Mouse (Mus musculus): ENCODE measurements around the gene Pard6a. TPM values are rescaled to one million over a fixed set of nuclear protein-coding genes. Genes with fewer than 3 reads are reported as not detected.

Pard6a gene
- polyA plus RNA-seq, 1 experiment from 2014 or later = 6.1 TPM

Other genes starting within 250 kb of the Pard6a start
- 3.1 and 4.8 TPM in 2 replicates for gene Tppp3, start 229.6 kb upstream of the Pard6a start, polyA plus RNA-seq (2015; fragmentation: Nextera tagmentation; extraction: Ambion mirVana)
- gene Zdhhc1, start 204.2 kb upstream of the Pard6a start, polyA plus RNA-seq (2015; fragmentation: Nextera tagmentation; extraction: Ambion mirVana) = 1.9 and 2.3 TPM in 2 replicates
- 0.40 and 0.58 TPM in 2 replicates for gene Hsd11b2, start 182.4 kb upstream of the Pard6a start, polyA plus RNA-seq (2015; fragmentation: Nextera tagmentation; extraction: Ambion mirVana)
- 52.4 and 59.4 TPM in 2 replicates for gene Atp6v0d1, start 135.1 kb upstream of the Pard6a start, polyA plus RNA-seq (2015; fragmentation: Nextera tagmentation; extraction: Ambion mirVana)
- gene Ripor1, start 95.9 kb upstream of the Pard6a start, polyA plus RNA-seq (2015; fragmentation: Nextera tagmentation; extraction: Ambion mirVana) = 7.1 and 7.2 TPM in 2 replicates
- gene Ctcf, start 64.6 kb upstream of the Pard6a start, polyA plus RNA-seq (2015; fragmentation: Nextera tagmentation; extraction: Ambion mirVana) = 62.0 and 63.5 TPM in 2 replicates
- gene Agrp, start 63.8 kb upstream of the Pard6a start, polyA plus RNA-seq (2015; fragmentation: Nextera tagmentation; extraction: Ambion mirVana) = 0.18 TPM in 1 of 2 replicates, not detected in the other
- 0.35 and 0.74 TPM in 2 replicates for gene Carmil2, start 14.9 kb upstream of the Pard6a start, polyA plus RNA-seq (2015; fragmentation: Nextera tagmentation; extraction: Ambion mirVana)
- gene Acd, start within 50 bp of the Pard6a start, polyA plus RNA-seq (2015; fragmentation: Nextera tagmentation; extraction: Ambion mirVana) = 22.4 and 23.6 TPM in 2 replicates
- gene 4933405L10Rik, start 6.5 kb downstream of the Pard6a start, polyA plus RNA-seq (2015; fragmentation: Nextera tagmentation; extraction: Ambion mirVana) = not detected in 2 replicates
- 4.4 and 5.2 TPM in 2 replicates for gene Enkd1, start 7.1 kb downstream of the Pard6a start, polyA plus RNA-seq (2015; fragmentation: Nextera tagmentation; extraction: Ambion mirVana)
- 1.8 and 2.3 TPM in 2 replicates for gene Gfod2, start 57.5 kb downstream of the Pard6a start, polyA plus RNA-seq (2015; fragmentation: Nextera tagmentation; extraction: Ambion mirVana)
- gene Ranbp10, start 126.2 kb downstream of the Pard6a start, polyA plus RNA-seq (2015; fragmentation: Nextera tagmentation; extraction: Ambion mirVana) = 45.0 and 52.2 TPM in 2 replicates
- 0.07 and 0.22 TPM in 2 replicates for gene Tsnaxip1, start 126.6 kb downstream of the Pard6a start, polyA plus RNA-seq (2015; fragmentation: Nextera tagmentation; extraction: Ambion mirVana)
- gene Cenpt, start 152.1 kb downstream of the Pard6a start, polyA plus RNA-seq (2015; fragmentation: Nextera tagmentation; extraction: Ambion mirVana) = 20.3 and 22.7 TPM in 2 replicates
- gene Thap11, start 154.0 kb downstream of the Pard6a start, polyA plus RNA-seq (2015; fragmentation: Nextera tagmentation; extraction: Ambion mirVana) = 31.5 and 32.2 TPM in 2 replicates
- 85.2 and 94.1 TPM in 2 replicates for gene Nutf2, start 159.4 kb downstream of the Pard6a start, polyA plus RNA-seq (2015; fragmentation: Nextera tagmentation; extraction: Ambion mirVana)
- gene Edc4, start 179.7 kb downstream of the Pard6a start, polyA plus RNA-seq (2015; fragmentation: Nextera tagmentation; extraction: Ambion mirVana) = 15.3 and 15.5 TPM in 2 replicates
- gene Nrn1l, start 192.4 kb downstream of the Pard6a start, polyA plus RNA-seq (2015; fragmentation: Nextera tagmentation; extraction: Ambion mirVana) = not detected in 2 replicates
- 10.3 and 12.5 TPM in 2 replicates for gene Pskh1, start 199.3 kb downstream of the Pard6a start, polyA plus RNA-seq (2015; fragmentation: Nextera tagmentation; extraction: Ambion mirVana)
- 0.20 and 0.36 TPM in 2 replicates for gene Ctrl, start 232.7 kb downstream of the Pard6a start, polyA plus RNA-seq (2015; fragmentation: Nextera tagmentation; extraction: Ambion mirVana)
- gene Psmb10, start 237.3 kb downstream of the Pard6a start, polyA plus RNA-seq (2015; fragmentation: Nextera tagmentation; extraction: Ambion mirVana) = 45.0 and 47.9 TPM in 2 replicates
- gene Lcat, start 242.2 kb downstream of the Pard6a start, polyA plus RNA-seq (2015; fragmentation: Nextera tagmentation; extraction: Ambion mirVana) = 70.8 and 85.2 TPM in 2 replicates

Data from liver, embryonic 15.5 days (tissue).